Mouse (Mus musculus) neural tube, embryonic 15.5 days (tissue): ENCODE results near the gene Hoxa1. TPM values are rescaled to one million over a fixed set of nuclear protein-coding genes. Genes with fewer than 3 reads are reported as not detected.
A peak's percentile ranks its signal among the peaks of the same experiment; 100 is the strongest.

Experiments used
- ATAC-seq: fragments of 200-750 bp; cut with Nextera tagmentation; 2 replicates; pipeline ENCODE4 v1.8.0; 2017; ENCODE audit warnings: mild to moderate bottlenecking, moderate TSS enrichment, moderate library complexity; ENCODE audit not compliant: low FRiP score
- H3K27ac ChIP-seq: fragments of 300-500 bp; sonication (generic); replicated peaks from 2 replicates; pipeline ENCODE4 v1.5.1; 2015; ENCODE audit warnings: mild to moderate bottlenecking, inconsistent platforms
- H3K27me3 ChIP-seq: fragments of 300-500 bp; sonication (generic); replicated peaks from 2 replicates; pipeline ENCODE4 v1.6.1; 2015; ENCODE audit warnings: inconsistent platforms
- H3K36me3 ChIP-seq: fragments of 300-500 bp; sonication (generic); 2 replicates; pipeline ENCODE4 v1.6.1; 2015; ENCODE audit warnings: inconsistent platforms
- H3K4me1 ChIP-seq: fragments of 300-500 bp; sonication (generic); 2 replicates; pipeline ENCODE4 v1.6.1; 2015; ENCODE audit warnings: inconsistent platforms
- H3K4me2 ChIP-seq: fragments of 300-500 bp; sonication (generic); 2 replicates; pipeline ENCODE4 v1.6.1; 2015; ENCODE audit warnings: inconsistent platforms, mild to moderate bottlenecking, moderate library complexity
- H3K4me3 ChIP-seq: fragments of 300-500 bp; sonication (generic); replicated peaks from 2 replicates; pipeline ENCODE4 v1.5.1; 2015; ENCODE audit warnings: mild to moderate bottlenecking, inconsistent platforms
- H3K9ac ChIP-seq: fragments of 300-500 bp; sonication (generic); replicated peaks from 2 replicates; pipeline ENCODE4 v1.6.1; 2015; ENCODE audit warnings: mild to moderate bottlenecking, inconsistent platforms
- H3K9me3 ChIP-seq: fragments of 300-500 bp; sonication (generic); replicated peaks from 2 replicates; pipeline ENCODE4 v1.6.1; 2016; ENCODE audit warnings: inconsistent platforms
- WGBS: fragments of 180-500 bp; shearing (Covaris S2); methylation state at CpG from one replicate; pipeline ENCODE4 v1.1.7; 2015; ENCODE audit warnings: mixed read lengths; 5-methylcytosine and 5-hydroxymethylcytosine counted together
- polyA plus RNA-seq: library from polyadenylated mRNA; unstranded; fragments of >200 nt; fragmentation: Nextera tagmentation; extraction: Ambion mirVana; gene quantifications from 2 replicates; pipeline ENCODE4 v1.2.1, GENCODE M21; 2015

The Hoxa1 gene
- polyA plus RNA-seq, result 1.1 and 1.3 TPM in 2 replicates

GRCm38 (mm10) chr6:52158276-52159051 lies at the start of gene Hoxa1:
Gene Hoxa1, minus strand, starts transcription at chr6:52158317.
- H3K4me3 ChIP-seq, result peak within 1 kb of the TSS; percentile 86
- peak within 1 kb of the TSS; percentile 81 for H3K9ac ChIP-seq
- WGBS, result under 1% methylated on average over 54 of the region's 55 CpGs
- peak within 1 kb of the TSS; percentile 87 for H3K27ac ChIP-seq
- H3K9me3 ChIP-seq, result no peaks in the 10 kb centered on the region
- H3K36me3 ChIP-seq, result no peaks in the 10 kb centered on the region
- H3K4me1 ChIP-seq, result peaks cover 63% of the 10 kb centered on the region
- H3K4me2 ChIP-seq, result peak within 1 kb of the TSS; percentile 86
- ATAC-seq, result peak; percentile 88
- H3K27me3 ChIP-seq, result 0 out of 2 replicates have a peak, but pooled peaks cover 8% of the 10 kb centered on the region

GRCm38 (mm10) chr6:52207684-52207976 lies 49.5 kb upstream of the Hoxa1 start:
- H3K36me3 ChIP-seq, result 0 out of 2 replicates have a peak, but pooled peaks cover 4% of the 10 kb centered on the region
- no peaks in the 10 kb centered on the region for H3K9me3 ChIP-seq
- H3K4me1 ChIP-seq, result peaks cover 78% of the 10 kb centered on the region
- no peaks in the 10 kb centered on the region for H3K27me3 ChIP-seq
- ATAC-seq, result no peak
- peak overlapping the region; percentile 79 for H3K27ac ChIP-seq
- H3K4me2 ChIP-seq, result peak overlapping the region; percentile 85
- H3K9ac ChIP-seq, result peak overlapping the region; percentile 32
- H3K4me3 ChIP-seq, result peak overlapping the region; percentile 81

- WGBS, result 10% methylated on average over 4 of the region's 4 CpGs
- peak overlapping the region; percentile 32 for H3K9ac ChIP-seq
- no peaks in the 10 kb centered on the region for H3K27me3 ChIP-seq
- H3K4me2 ChIP-seq, result peak overlapping the region; percentile 85
- H3K4me3 ChIP-seq, result peak overlapping the region; percentile 81
- no peaks in the 10 kb centered on the region for H3K9me3 ChIP-seq
- H3K4me1 ChIP-seq, result peaks cover 82% of the 10 kb centered on the region
- peaks cover 8% of the 10 kb centered on the region; the same call in 1 of the 2 replicates for H3K36me3 ChIP-seq
- ATAC-seq, result no peak
- H3K27ac ChIP-seq, result peak overlapping the region; percentile 79
Measured at GRCm38 (mm10) chr6:52206882-52207683, 49.0 kb upstream of the Hoxa1 start.

- no peaks in the 10 kb centered on the region for H3K27me3 ChIP-seq
- peak overlapping the region; percentile 36 for H3K9ac ChIP-seq
Measured at GRCm38 (mm10) chr6:52205638-52206621, 47.8 kb upstream of the Hoxa1 start.

GRCm38 (mm10) chr6:52205221-52205620 lies 47.1 kb upstream of the Hoxa1 start:
- no peaks in the 10 kb centered on the region for H3K27me3 ChIP-seq
- no peak for ATAC-seq

More at GRCm38 (mm10) chr6:52205638-52206621, 47.8 kb upstream of the Hoxa1 start:
- WGBS, result 5% methylated on average over 55 of the region's 55 CpGs
- ATAC-seq, result no peak
- Histone ChIP-seq H3K9me3 (no peaks in the 10 kb centered on the region), H3K36me3 (peaks cover 11% of the 10 kb centered on the region; the same call in 1 of the 2 replicates), H3K4me1 (peaks cover 91% of the 10 kb centered on the region), H3K4me3 (peak overlapping the region; percentile 81), H3K27ac (peak overlapping the region; percentile 79), H3K4me2 (peak overlapping the region; percentile 85)

GRCm38 (mm10) chr6:52204050-52204752 lies 46.1 kb upstream of the Hoxa1 start, which contains the start of gene Hoxa5:
Gene Hoxa5, minus strand, starts transcription at chr6:52204587.
- under 1% methylated on average over 65 of the region's 65 CpGs for WGBS

More at GRCm38 (mm10) chr6:52205221-52205620, 47.1 kb upstream of the Hoxa1 start:
- peaks cover 11% of the 10 kb centered on the region; the same call in 1 of the 2 replicates for H3K36me3 ChIP-seq
- peak overlapping the region; percentile 79 for H3K27ac ChIP-seq
- H3K4me1 ChIP-seq, result peaks cover 97% of the 10 kb centered on the region
- H3K9me3 ChIP-seq, result no peaks in the 10 kb centered on the region
- peak overlapping the region; percentile 36 for H3K9ac ChIP-seq
- peak overlapping the region; percentile 81 for H3K4me3 ChIP-seq
- peak overlapping the region; percentile 85 for H3K4me2 ChIP-seq
- WGBS, result 11% methylated on average over 14 of the region's 14 CpGs

GRCm38 (mm10) chr6:52203371-52204049 lies 45.4 kb upstream of the Hoxa1 start:
- ATAC-seq, result no peak
- 3% methylated on average over 46 of the region's 46 CpGs for WGBS
- Histone ChIP-seq H3K4me3 (peak overlapping the region; percentile 81), H3K4me1 (peaks cover 87% of the 10 kb centered on the region), H3K9ac (peak overlapping the region; percentile 70), H3K27me3 (no peaks in the 10 kb centered on the region), H3K36me3 (peaks cover 11% of the 10 kb centered on the region; the same call in 1 of the 2 replicates), H3K9me3 (no peaks in the 10 kb centered on the region), H3K27ac (peak overlapping the region; percentile 79), H3K4me2 (peak overlapping the region; percentile 85)

More at GRCm38 (mm10) chr6:52204050-52204752, 46.1 kb upstream of the Hoxa1 start, which contains the start of gene Hoxa5:
- peak within 1 kb of the TSS; percentile 85 for H3K4me2 ChIP-seq
- no peaks in the 10 kb centered on the region for H3K9me3 ChIP-seq
- no peaks in the 10 kb centered on the region for H3K27me3 ChIP-seq
- peak; percentile 45; the same call in 1 of the 2 replicates for ATAC-seq
- peaks cover 11% of the 10 kb centered on the region; the same call in 1 of the 2 replicates for H3K36me3 ChIP-seq
- peak within 1 kb of the TSS; percentile 81 for H3K4me3 ChIP-seq
- H3K4me1 ChIP-seq, result peaks cover 94% of the 10 kb centered on the region
- H3K9ac ChIP-seq, result peak within 1 kb of the TSS; percentile 70
- H3K27ac ChIP-seq, result peak within 1 kb of the TSS; percentile 79

- Histone ChIP-seq H3K27me3 (no peaks in the 10 kb centered on the region), H3K4me1 (peaks cover 84% of the 10 kb centered on the region), H3K4me3 (peak overlapping the region; percentile 81), H3K27ac (peak overlapping the region; percentile 79), H3K9me3 (no peaks in the 10 kb centered on the region), H3K4me2 (peak overlapping the region; percentile 85), H3K36me3 (peaks cover 11% of the 10 kb centered on the region; the same call in 1 of the 2 replicates), H3K9ac (peak overlapping the region; percentile 70)
- WGBS, result 7% methylated on average over 10 of the region's 10 CpGs
- no peak for ATAC-seq
Measured at GRCm38 (mm10) chr6:52203121-52203370, 44.9 kb upstream of the Hoxa1 start.

GRCm38 (mm10) chr6:52202362-52203120 lies 44.4 kb upstream of the Hoxa1 start:
- Histone ChIP-seq H3K4me2 (peak overlapping the region; percentile 85), H3K27ac (peak overlapping the region; percentile 79), H3K36me3 (peaks cover 11% of the 10 kb centered on the region; the same call in 1 of the 2 replicates), H3K4me1 (peaks cover 84% of the 10 kb centered on the region), H3K9me3 (no peaks in the 10 kb centered on the region), H3K9ac (peak overlapping the region; percentile 70), H3K4me3 (peak overlapping the region; percentile 81), H3K27me3 (no peaks in the 10 kb centered on the region)
- WGBS, result 15% methylated on average over 22 of the region's 22 CpGs
- no peak for ATAC-seq
